Mouse (Mus musculus) MEL (cell line): ENCODE measurements around the gene Ruvbl2. TPM values are rescaled to one million over a fixed set of nuclear protein-coding genes. Genes with fewer than 3 reads are reported as not detected.

ENCODE experiments used
- DNase-seq: peaks from one replicate; pipeline ENCODE4 v3.0.0; 2011; ENCODE audit warnings: low read depth, low spot score
- H3K27ac ChIP-seq: 2 replicates; pipeline ENCODE4 v1.5.1; 2012; ENCODE audit warnings: low read depth, mild to moderate bottlenecking, control low read depth, low read length, moderate library complexity; ENCODE audit not compliant: control insufficient read depth
- H3K27me3 ChIP-seq, 2 experiments: fragments of 150-350 bp in 1 of 2; sonication (generic) in 1 of 2; 2 replicates each; pipeline ENCODE4 v1.6.1; 2012; ENCODE audit warnings: low read length in 2 of 2, mild to moderate bottlenecking in 2 of 2, improper control_type of control experiment in 1 of 2, moderate library complexity in 1 of 2; ENCODE audit not compliant: insufficient read depth in 2 of 2, control insufficient read depth in 1 of 2
- H3K36me3 ChIP-seq, 2 experiments: 2 replicates each; pipeline ENCODE4 v1.6.1; 2012 to 2014; ENCODE audit warnings: low read length in 2 of 2, improper control_type of control experiment in 1 of 2, inconsistent platforms in 1 of 2, mild to moderate bottlenecking in 1 of 2; ENCODE audit not compliant: insufficient read depth in 2 of 2, control insufficient read depth in 1 of 2
- H3K4me1 ChIP-seq, 2 experiments: fragments of 150-350 bp in 1 of 2; sonication (generic) in 1 of 2; 2 replicates each; pipeline ENCODE4 v1.6.1; 2012; ENCODE audit warnings: low read length in 2 of 2, improper control_type of control experiment in 1 of 2, mild to moderate bottlenecking in 1 of 2; ENCODE audit not compliant: insufficient read depth in 2 of 2, control insufficient read depth in 1 of 2
- H3K4me3 ChIP-seq, 2 experiments: fragments of 150-350 bp in 1 of 2; sonication (generic) in 1 of 2; 2 replicates each; pipeline ENCODE4 v1.5.1; 2012; ENCODE audit warnings: low read depth in 2 of 2, low read length in 2 of 2, mild to moderate bottlenecking in 2 of 2, moderate library complexity in 2 of 2, control low read depth in 1 of 2, improper control_type of control experiment in 1 of 2; ENCODE audit not compliant: control insufficient read depth in 1 of 2, insufficient read depth in 1 of 2
- H3K79me2 ChIP-seq: 2 replicates; pipeline ENCODE4 v1.6.1; 2012; ENCODE audit warnings: mild to moderate bottlenecking, low read length, moderate library complexity; ENCODE audit not compliant: control insufficient read depth, poor library complexity, insufficient read depth
- H3K9ac ChIP-seq: 2 replicates; pipeline ENCODE4 v1.6.1; 2012; ENCODE audit warnings: low read depth, mild to moderate bottlenecking, control low read depth, low read length, moderate library complexity; ENCODE audit not compliant: control insufficient read depth, poor library complexity, severe bottlenecking
- H3K9me3 ChIP-seq: fragments of 150-350 bp; sonication (generic); replicated peaks from 2 replicates; pipeline ENCODE4 v1.6.1; 2012; ENCODE audit warnings: mild to moderate bottlenecking, low read length, improper control_type of control experiment, moderate library complexity; ENCODE audit not compliant: insufficient read depth
- CHD1 ChIP-seq: IDR thresholded peaks from 2 replicates; pipeline ENCODE4 v1.6.1; 2012; ENCODE audit warnings: low read depth, mild to moderate bottlenecking, inconsistent platforms, low read length, improper control_type of control experiment
- CTCF ChIP-seq, 3 experiments: IDR thresholded peaks in 2 of 3; conservative IDR thresholded peaks in 1 of 3; 2 replicates each; pipeline ENCODE4 v1.5.1; 2011 to 2012; ENCODE audit warnings: low read length in 3 of 3, low read depth in 2 of 3, mild to moderate bottlenecking in 2 of 3, improper control_type of control experiment in 1 of 3, inconsistent platforms in 1 of 3, mixed read lengths in 1 of 3, moderate library complexity in 1 of 3; ENCODE audit not compliant: control insufficient read depth in 1 of 3, insufficient read depth in 1 of 3, poor library complexity in 1 of 3, severe bottlenecking in 1 of 3
- ETS1 ChIP-seq: IDR thresholded peaks from 2 replicates; pipeline ENCODE4 v1.6.1; 2012; ENCODE audit warnings: low read depth, mild to moderate bottlenecking, inconsistent platforms, low read length, improper control_type of control experiment, moderate library complexity
- HCFC1 ChIP-seq: IDR thresholded peaks from 2 replicates; pipeline ENCODE4 v1.6.1; 2012; ENCODE audit warnings: low read depth, mild to moderate bottlenecking, inconsistent platforms, low read length, improper control_type of control experiment, moderate library complexity
- JUND ChIP-seq: IDR thresholded peaks from 2 replicates; pipeline ENCODE4 v1.6.1; 2011; ENCODE audit warnings: low read depth, mild to moderate bottlenecking, improper control_type of control experiment, low read length
- MAX ChIP-seq: IDR thresholded peaks from 2 replicates; pipeline ENCODE4 v1.6.1; 2011; ENCODE audit warnings: low read length, improper control_type of control experiment
- MEF2A ChIP-seq: IDR thresholded peaks from 2 replicates; pipeline ENCODE4 v1.6.1; 2014; ENCODE audit warnings: low read depth, mild to moderate bottlenecking, inconsistent platforms, low read length, improper control_type of control experiment; ENCODE audit not compliant: poor library complexity, insufficient replicate concordance, severe bottlenecking; ENCODE audit errors: extremely low read depth
- MXI1 ChIP-seq: IDR thresholded peaks from 2 replicates; pipeline ENCODE4 v1.6.1; 2011; ENCODE audit warnings: mild to moderate bottlenecking, low read depth, low read length, improper control_type of control experiment
- MYB ChIP-seq: IDR thresholded peaks from 2 replicates; pipeline ENCODE4 v1.6.1; 2011; ENCODE audit warnings: mild to moderate bottlenecking, low read depth, low read length, improper control_type of control experiment
- NELFE ChIP-seq: IDR thresholded peaks from 2 replicates; pipeline ENCODE4 v1.6.1; 2011; ENCODE audit warnings: low read depth, low read length, improper control_type of control experiment
- NRF1 ChIP-seq: IDR thresholded peaks from 2 replicates; pipeline ENCODE4 v1.6.1; 2014; ENCODE audit warnings: low read depth, mild to moderate bottlenecking, inconsistent platforms, low read length, improper control_type of control experiment, moderate library complexity; ENCODE audit not compliant: poor library complexity, insufficient read depth, severe bottlenecking
- POLR2A ChIP-seq, 2 experiments: IDR thresholded peaks; 2 replicates each; pipeline ENCODE4 v1.6.1; 2011 to 2012; ENCODE audit warnings: low read length in 2 of 2, mild to moderate bottlenecking in 2 of 2, control low read depth in 1 of 2, improper control_type of control experiment in 1 of 2, low read depth in 1 of 2, moderate library complexity in 1 of 2; ENCODE audit not compliant: control insufficient read depth in 1 of 2, insufficient read depth in 1 of 2, poor library complexity in 1 of 2
- POLR2AphosphoS2 ChIP-seq: IDR thresholded peaks from 2 replicates; pipeline ENCODE4 v1.6.1; 2011; ENCODE audit warnings: low read length, improper control_type of control experiment
- POLR2AphosphoS5 ChIP-seq: IDR thresholded peaks from 2 replicates; pipeline ENCODE4 v1.6.1; 2012; ENCODE audit warnings: low read depth, borderline replicate concordance, mild to moderate bottlenecking, inconsistent platforms, low read length, moderate library complexity, mixed read lengths
- RAD21 ChIP-seq: IDR thresholded peaks from 2 replicates; pipeline ENCODE4 v1.6.1; 2011; ENCODE audit warnings: mild to moderate bottlenecking, low read depth, low read length, improper control_type of control experiment
- TBP ChIP-seq: IDR thresholded peaks from 2 replicates; pipeline ENCODE4 v1.8.0; 2011; ENCODE audit warnings: low read depth, low read length, improper control_type of control experiment
- TCF12 ChIP-seq: IDR thresholded peaks from 2 replicates; pipeline ENCODE4 v1.6.1; 2014; ENCODE audit warnings: low read depth, mild to moderate bottlenecking, inconsistent platforms, low read length, improper control_type of control experiment, moderate library complexity
- USF2 ChIP-seq, 2 experiments: IDR thresholded peaks; 2 replicates each; pipeline ENCODE4 v1.6.1; 2011 to 2012; ENCODE audit warnings: improper control_type of control experiment in 2 of 2, low read length in 2 of 2, borderline replicate concordance in 1 of 2, inconsistent platforms in 1 of 2, low read depth in 1 of 2, mild to moderate bottlenecking in 1 of 2; ENCODE audit not compliant: insufficient read depth in 1 of 2
- ZNF384 ChIP-seq: IDR thresholded peaks from 2 replicates; pipeline ENCODE4 v1.6.1; 2012; ENCODE audit warnings: low read depth, mild to moderate bottlenecking, inconsistent platforms, low read length, improper control_type of control experiment
- polyA plus RNA-seq, 2 experiments: library from polyadenylated mRNA; stranded (reverse) in 1 of 2; unstranded in 1 of 2; fragments of >175 nt in 1 of 2; fragments of >200 nt in 1 of 2; gene quantifications; 2 replicates each; pipeline versions ENCODE4 v1.2.1 to v1.2.4; 2012; ENCODE audit warnings: low replicate concordance in 2 of 2, low read depth in 1 of 2; ENCODE audit not compliant: insufficient read length in 2 of 2, insufficient read depth in 1 of 2, missing spikeins in 1 of 2
- total RNA-seq: library from RNA; depleted of rRNA; stranded (reverse); fragments of 300-350 nt; gene quantifications from 2 replicates; pipeline ENCODE4 v1.2.3, GENCODE M21; 2012

Gene Ruvbl2
- total and polyA plus RNA-seq, 3 experiments, result 434 to 758 TPM; not detected in 1

DNA sequence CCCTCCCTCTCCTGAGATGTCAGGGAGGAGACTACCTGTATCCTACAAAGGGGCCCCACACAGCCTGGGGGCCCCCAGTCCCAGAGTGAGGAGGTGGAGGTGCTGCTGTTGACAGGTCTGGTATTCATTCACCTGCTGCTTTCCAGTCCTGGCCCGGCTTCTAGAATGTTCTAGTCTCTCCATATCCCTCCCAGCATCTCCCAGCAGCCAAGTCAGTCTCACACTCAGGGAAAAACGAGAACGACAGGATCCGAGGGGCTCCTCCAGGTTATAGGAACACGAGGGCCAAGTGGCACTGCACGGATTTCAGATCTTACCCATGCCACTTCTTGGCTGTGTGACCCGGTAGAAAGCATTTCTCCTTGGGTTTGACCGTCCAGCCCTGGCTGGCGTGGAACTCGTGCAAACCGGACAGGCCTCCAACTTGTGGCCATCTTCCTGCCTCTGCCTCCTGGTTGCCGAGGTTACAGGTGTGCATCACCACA is 23.1 kb downstream of the Ruvbl2 start:
- H3K27me3 ChIP-seq, result peaks cover 0 to 3% of the 10 kb centered on the region in 2 experiments; a peak in 2 of 4 replicates
- no peak for DNase-seq
- no peak for TF ChIP-seq TBP
- TF ChIP-seq TCF12, result no peak
- TF ChIP-seq JUND, result no peak
- no peak for TF ChIP-seq CTCF (IDR thresholded peaks at IDR 0.05 in 2 of 3, conservative IDR thresholded peaks at IDR 0.05 in 1 of 3; ENCODE audit: control insufficient read depth in 1 of 3, insufficient read depth in 1 of 3, low read depth in 2 of 3, low read length in 3 of 3, poor library complexity in 1 of 3, severe bottlenecking in 1 of 3)
- no peaks in the 10 kb centered on the region for H3K9me3 ChIP-seq
- H3K79me2 ChIP-seq, result no peaks in the 10 kb centered on the region; the same call in 1 of the 2 replicates
- no peak overlapping the region for H3K9ac ChIP-seq
- H3K27ac ChIP-seq, result no peak overlapping the region
- no peaks in the 10 kb centered on the region; a peak in 1 of 4 replicates for H3K36me3 ChIP-seq
- H3K4me3 ChIP-seq, result no peak overlapping the region
- peaks cover 6 to 7% of the 10 kb centered on the region in 2 experiments; a peak in 2 of 4 replicates for H3K4me1 ChIP-seq

DNA sequence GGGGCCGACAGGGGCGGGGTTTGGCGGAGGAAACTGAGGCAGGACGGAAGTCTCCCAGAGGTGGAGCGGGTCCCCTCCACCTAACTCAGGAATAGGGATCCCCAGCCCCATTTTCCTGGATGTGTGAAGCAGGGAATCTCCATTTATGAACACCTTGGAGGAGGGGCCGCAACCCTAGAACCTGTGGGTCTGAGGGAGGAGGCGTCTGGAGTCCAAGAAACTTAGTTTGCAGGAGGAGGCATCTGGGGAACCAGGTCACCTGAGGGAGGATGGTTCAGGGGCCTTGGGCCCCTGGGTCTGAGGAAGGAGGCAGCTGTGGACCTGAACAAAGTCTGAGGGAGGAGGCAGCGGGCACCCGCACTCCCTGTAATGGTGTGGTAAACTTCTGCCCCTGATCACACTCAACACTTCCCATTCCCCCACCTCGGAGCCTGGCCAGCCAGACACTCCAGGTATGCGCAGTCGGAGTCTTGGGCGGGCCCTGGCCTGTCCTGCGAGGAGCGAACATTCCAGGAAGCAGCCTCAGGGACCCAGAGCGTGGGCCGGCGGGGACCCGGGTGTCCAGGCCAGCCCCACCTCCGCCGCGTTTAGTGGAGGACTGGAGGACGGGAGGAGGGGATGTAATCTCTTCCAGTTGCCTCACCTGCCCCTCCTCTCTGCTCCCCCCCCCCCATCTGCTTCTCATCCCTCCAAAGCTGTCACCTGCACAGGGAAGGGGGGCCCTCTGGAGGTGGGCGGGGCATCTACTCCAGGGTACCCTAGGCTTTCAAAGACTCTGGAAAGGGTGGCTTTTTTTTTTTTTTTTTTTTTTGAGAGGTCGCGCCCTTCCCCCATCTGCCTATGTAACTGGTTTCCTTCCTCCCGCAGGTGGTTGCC is 23.8 kb downstream of the Ruvbl2 start:
- peak overlapping the region; percentile 69 to 100 for H3K4me3 ChIP-seq
- H3K27ac ChIP-seq, result no peak overlapping the region
- H3K36me3 ChIP-seq, result no peaks in the 10 kb centered on the region; a peak in 1 of 4 replicates
- peaks cover 6 to 7% of the 10 kb centered on the region in 2 experiments; a peak in 2 of 4 replicates for H3K4me1 ChIP-seq
- no peaks in the 10 kb centered on the region for H3K9me3 ChIP-seq
- peaks cover 0 to 3% of the 10 kb centered on the region in 2 experiments; a peak in 2 of 4 replicates for H3K27me3 ChIP-seq
- H3K79me2 ChIP-seq, result no peaks in the 10 kb centered on the region; the same call in 1 of the 2 replicates
- no peak for DNase-seq
- H3K9ac ChIP-seq, result peak overlapping the region; percentile 71
- TF ChIP-seq ETS1, result no peak
- TF ChIP-seq NRF1, result no peak
- no peak for TF ChIP-seq CHD1
- peak in 1 of 2 experiments; percentile 61; a peak in 3 of 4 replicates for TF ChIP-seq POLR2A (IDR thresholded peaks at IDR 0.05; ENCODE audit: control insufficient read depth in 1 of 2, insufficient read depth in 1 of 2, low read depth in 1 of 2, low read length in 2 of 2, poor library complexity in 1 of 2)
- TF ChIP-seq POLR2AphosphoS5, result no peak
- TF ChIP-seq ZNF384, result peak; percentile 89
- TF ChIP-seq MAX, result no peak
- TF ChIP-seq MEF2A, result no peak
- no peak for TF ChIP-seq USF2 (IDR thresholded peaks at IDR 0.05; ENCODE audit: borderline replicate concordance in 1 of 2, insufficient read depth in 1 of 2, low read depth in 1 of 2, low read length in 2 of 2)
- no peak for TF ChIP-seq JUND
- TF ChIP-seq MXI1, result no peak
- TF ChIP-seq HCFC1, result 0 out of 2 replicates have a peak, but pooled peaks have one; percentile 48
- no peak for TF ChIP-seq RAD21
- peak; percentile 50 for TF ChIP-seq NELFE
- TF ChIP-seq TBP, result no peak
- TF ChIP-seq POLR2AphosphoS2, result no peak; the same call in 1 of the 2 replicates
- no peak for TF ChIP-seq MYB
